Comparison of ENCODE assay signal across 25 mouse cellular contexts in genomic region chr19:40248476-40248875, GRCm38 (mm10). TPM values are rescaled to one million over a fixed set of nuclear protein-coding genes. Genes with fewer than 3 reads are reported as not detected.
DNase-seq lines count a peak whose midpoint lies in the region; ATAC-seq and TF ChIP-seq lines count a peak whose summit lies in the region.
"Had no signal": no experiment of that assay in that cellular context is flagged by ENCODE, and none has a peak within 500 bp of the region (broad histone marks: within the 10 kb centered on the region; RNA-seq: fewer than 3 reads in every experiment).

No protein-coding gene starts in this region.

- H3K4me1 ChIP-seq in heart, embryonic 12.5 days (replicated peaks): peaks cover 39% of the 10 kb centered on the region
- H3K4me1 ChIP-seq in heart, embryonic 16.5 days (ENCODE audit: control insufficient read depth, insufficient read depth, low read length): peaks cover 17% of the 10 kb centered on the region
- no peaks in the 10 kb centered on the region; the same call in 1 of the 2 replicates for H3K4me1 ChIP-seq in midbrain, embryonic 11.5 days (ENCODE audit: control insufficient read depth, insufficient read depth, low read length)
- no peaks in the 10 kb centered on the region for H3K4me1 ChIP-seq in midbrain, embryonic 14.5 days (ENCODE audit: control insufficient read depth, insufficient read depth, low read length)
- H3K4me1 ChIP-seq: embryonic facial prominence, embryonic 12.5 days; forebrain, embryonic 13.5 days had no signal

- no peak overlapping the region for H3K9ac ChIP-seq in heart, embryonic 12.5 days
- H3K9ac ChIP-seq in heart, embryonic 16.5 days (ENCODE audit: low read length): no peak overlapping the region
- no peak overlapping the region for H3K9ac ChIP-seq in midbrain, embryonic 11.5 days (ENCODE audit: low read length)
- no peak overlapping the region for H3K9ac ChIP-seq in midbrain, embryonic 14.5 days (replicated peaks; ENCODE audit: low read length)
- H3K9ac ChIP-seq: embryonic facial prominence, embryonic 12.5 days; forebrain, embryonic 13.5 days had no signal

- H3K4me2 ChIP-seq in heart, embryonic 12.5 days: no peak overlapping the region
- H3K4me2 ChIP-seq in heart, embryonic 16.5 days (ENCODE audit: low read depth, low read length): no peak overlapping the region
- no peak overlapping the region for H3K4me2 ChIP-seq in midbrain, embryonic 11.5 days
- no peak overlapping the region for H3K4me2 ChIP-seq in midbrain, embryonic 14.5 days (ENCODE audit: low read length)
- H3K4me2 ChIP-seq: embryonic facial prominence, embryonic 12.5 days; forebrain, embryonic 13.5 days had no signal

- DNase-seq in gastrocnemius, adult 2 months: no peak
- no peak for DNase-seq in gastrocnemius, postnatal 10 days
- DNase-seq in heart, postnatal 25 days (ENCODE audit: low spot score): no peak
- no peak for DNase-seq in heart, postnatal 10 days
- peak; percentile 83 for DNase-seq in midbrain, embryonic 11.5 days (ENCODE audit: low spot score, missing footprints)
- no peak for DNase-seq in midbrain, embryonic 14.5 days
- DNase-seq: adrenal gland, adult 8-10 months; adrenal gland, postnatal 14 days; adrenal gland, postnatal 36 days; B cell, adult 2 months; cerebellum, adult 11-12 months; cerebellum, adult 2 months; cerebellum, adult 9-10 months; cerebellum, postnatal 10 days; cerebellum, postnatal 25 days had no signal

- H3K4me3 ChIP-seq in gastrocnemius, adult 2 months: no peak overlapping the region
- no peak overlapping the region for H3K4me3 ChIP-seq in heart, embryonic 12.5 days
- no peak overlapping the region for H3K4me3 ChIP-seq in heart, embryonic 16.5 days (ENCODE audit: low read length)
- H3K4me3 ChIP-seq in midbrain, embryonic 11.5 days (ENCODE audit: low read depth, low read length): no peak overlapping the region
- no peak overlapping the region for H3K4me3 ChIP-seq in midbrain, embryonic 14.5 days (replicated peaks; ENCODE audit: low read depth, low read length)
- H3K4me3 ChIP-seq: embryonic facial prominence, embryonic 10.5 days; embryonic facial prominence, embryonic 12.5 days; forebrain, embryonic 13.5 days had no signal

- peak overlapping the region; percentile 71; the same call in 1 of the 2 replicates for H3K27ac ChIP-seq in gastrocnemius, adult 2 months
- peak overlapping the region; percentile 64; the same call in 1 of the 2 replicates for H3K27ac ChIP-seq in heart, embryonic 12.5 days (ENCODE audit: poor library complexity, severe bottlenecking)
- peak overlapping the region; percentile 42; the same call in 1 of the 2 replicates for H3K27ac ChIP-seq in heart, embryonic 16.5 days (ENCODE audit: low read length)
- no peak overlapping the region for H3K27ac ChIP-seq in midbrain, embryonic 11.5 days (ENCODE audit: low read depth, low read length)
- H3K27ac ChIP-seq in midbrain, embryonic 14.5 days (replicated peaks; ENCODE audit: low read depth, low read length): no peak overlapping the region
- H3K27ac ChIP-seq: embryonic facial prominence, embryonic 10.5 days; embryonic facial prominence, embryonic 12.5 days; forebrain, embryonic 13.5 days had no signal

- no peak for ATAC-seq in heart, embryonic 12.5 days (ENCODE audit: insufficient number of reproducible peaks, low FRiP score)
- no peak for ATAC-seq in heart, embryonic 16.5 days (replicated peaks; ENCODE audit: extremely low read depth, insufficient read depth, low FRiP score)
- ATAC-seq in midbrain, embryonic 11.5 days (ENCODE audit: low FRiP score): no peak
- no peak for ATAC-seq in midbrain, embryonic 14.5 days (ENCODE audit: low FRiP score, low TSS enrichment)
- ATAC-seq: activated CD4-positive, CD25-positive, alpha-beta regulatory T cell, adult 4 months; CD4-positive, CD25-positive, alpha-beta regulatory T cell, adult 4 months; forebrain, embryonic 13.5 days; Patski had no signal

- H3K9me3 ChIP-seq in heart, embryonic 12.5 days (replicated peaks): no peaks in the 10 kb centered on the region
- H3K9me3 ChIP-seq in heart, embryonic 16.5 days (replicated peaks; ENCODE audit: control insufficient read depth, low read length): no peaks in the 10 kb centered on the region
- H3K9me3 ChIP-seq in midbrain, embryonic 11.5 days (ENCODE audit: control insufficient read depth, low read length): no peaks in the 10 kb centered on the region
- no peaks in the 10 kb centered on the region for H3K9me3 ChIP-seq in midbrain, embryonic 14.5 days (ENCODE audit: control insufficient read depth, low read length)
- H3K9me3 ChIP-seq: embryonic facial prominence, embryonic 10.5 days; embryonic facial prominence, embryonic 12.5 days; forebrain, embryonic 13.5 days; G1E had no signal

- 93% methylated on average over 5 of the region's 5 CpGs for WGBS in heart, embryonic 12.5 days
- WGBS in heart, embryonic 16.5 days: 94% methylated on average over 5 of the region's 5 CpGs
- WGBS in midbrain, embryonic 11.5 days: 97% methylated on average over 5 of the region's 5 CpGs
- 94% methylated on average over 5 of the region's 5 CpGs for WGBS in midbrain, embryonic 14.5 days

- H3K27me3 ChIP-seq in heart, embryonic 12.5 days (replicated peaks): no peaks in the 10 kb centered on the region
- no peaks in the 10 kb centered on the region for H3K27me3 ChIP-seq in heart, embryonic 16.5 days (ENCODE audit: control insufficient read depth, insufficient read depth, low read length)
- no peaks in the 10 kb centered on the region for H3K27me3 ChIP-seq in midbrain, embryonic 11.5 days (ENCODE audit: control insufficient read depth, insufficient read depth, low read length)
- no peaks in the 10 kb centered on the region for H3K27me3 ChIP-seq in midbrain, embryonic 14.5 days (ENCODE audit: control insufficient read depth, insufficient read depth, low read length)
- H3K27me3 ChIP-seq: CH12.LX; embryonic facial prominence, embryonic 12.5 days; forebrain, embryonic 13.5 days; Patski had no signal

- no peak for TF ChIP-seq CTCF in gastrocnemius, adult 2 months (IDR thresholded peaks at IDR 0.05)

- peaks cover 26% of the 10 kb centered on the region for H3K36me3 ChIP-seq in heart, embryonic 12.5 days
- peaks cover 4% of the 10 kb centered on the region; the same call in 1 of the 2 replicates for H3K36me3 ChIP-seq in heart, embryonic 16.5 days (ENCODE audit: control insufficient read depth, insufficient read depth)
- no peaks in the 10 kb centered on the region for H3K36me3 ChIP-seq in midbrain, embryonic 11.5 days (ENCODE audit: control insufficient read depth, insufficient read depth, low read length)
- H3K36me3 ChIP-seq in midbrain, embryonic 14.5 days (ENCODE audit: control insufficient read depth, insufficient read depth, low read length): no peaks in the 10 kb centered on the region
- H3K36me3 ChIP-seq: embryonic facial prominence, embryonic 10.5 days; embryonic facial prominence, embryonic 12.5 days; G1E had no signal

- intact Hi-C loops in gastrocnemius, adult 2 months (cut with DNase I): no loop called here
- intact Hi-C loops in heart, postnatal 25 days (cut with DNase I): no loop called here
- intact Hi-C loops in heart, postnatal 10 days (cut with DNase I): no loop called here

RNA-seq across cellular contexts. Expression of gene Pdlim1, which starts 23.2 kb away (rescaled TPM):
- 100 to 1,000 TPM in 1 of 2 experiments, 10 to 100 TPM in 1; 70.8 to 292 TPM for total RNA-seq in gastrocnemius, adult 2 months (2021)
- 100 to 1,000 TPM; 156 to 157 TPM for total RNA-seq in gastrocnemius, postnatal 10 days (2021)
- polyA plus RNA-seq in heart, embryonic 12.5 days (2016; fragmentation: Nextera tagmentation; extraction: Ambion mirVana): 311 and 316 TPM in 2 replicates
- total RNA-seq in heart, postnatal 25 days (2021): 100 to 1,000 TPM; 152 to 164 TPM
- polyA plus RNA-seq in heart, embryonic 16.5 days (2015; fragmentation: Nextera tagmentation; extraction: Ambion mirVana): 267 and 270 TPM in 2 replicates
- total RNA-seq in heart, postnatal 10 days (2021): 100 to 1,000 TPM; 235 to 249 TPM
- polyA plus RNA-seq in midbrain, embryonic 11.5 days (2014; fragmentation: Nextera tagmentation; extraction: Ambion mirVana): 76.7 and 84.2 TPM in 2 replicates
- polyA plus RNA-seq in midbrain, embryonic 14.5 days (2014; fragmentation: Nextera tagmentation; extraction: Ambion mirVana): 4.8 and 12.7 TPM in 2 replicates
- polyA plus RNA-seq: G1E had no signal

Comparison
In these comparisons a context has a peak if more than half of its experiments do, and no peak if none do; other contexts are left out.
1. H3K27ac ChIP-seq: peak in gastrocnemius, adult 2 months (single experiment), heart, embryonic 12.5 days (single experiment) and heart, embryonic 16.5 days (single experiment); none in midbrain, embryonic 11.5 days (single experiment) and midbrain, embryonic 14.5 days (single experiment).